Mouse (Mus musculus) C2C12 (cell line): Measurements from ENCODE around the gene Gramd1a.

ENCODE experiments used
- CTCF ChIP-seq: IDR thresholded peaks from one replicate; pipeline ENCODE4 v1.5.1; 2011; ENCODE audit not compliant: control insufficient read depth, insufficient read depth, insufficient read length
- MAX ChIP-seq: IDR thresholded peaks from one replicate; pipeline ENCODE4 v1.6.1; 2011; ENCODE audit warnings: mild to moderate bottlenecking, control low read depth
- MYOG ChIP-seq: IDR thresholded peaks from one replicate; pipeline ENCODE4 v1.6.1; 2011; ENCODE audit not compliant: control insufficient read depth, insufficient read length; ENCODE audit errors: extremely low read depth
- USF1 ChIP-seq: IDR thresholded peaks from one replicate; pipeline ENCODE4 v1.6.1; 2011; ENCODE audit warnings: low read depth, mild to moderate bottlenecking, control low read depth, moderate library complexity

- TF ChIP-seq CTCF: no peak
- TF ChIP-seq MYOG: no peak
- TF ChIP-seq MAX: no peak
- TF ChIP-seq USF1: no peak
Observed at GRCm38 (mm10) chr7:31089721-31090120, 66.0 kb downstream of the Gramd1a start.
